Mouse (Mus musculus) adrenal gland, postnatal 14 days (tissue): Measurements from ENCODE around the gene Zfp36l1. TPM values are rescaled to one million over a fixed set of nuclear protein-coding genes. Genes with fewer than 3 reads are reported as not detected.

ENCODE experiments used
- DNase-seq: peaks from one replicate; pipeline ENCODE4 v3.0.0; 2021; ENCODE audit warnings: mixed read lengths
- total RNA-seq: library from RNA; stranded (reverse); gene quantifications from 2 replicates; pipeline ENCODE4 v1.2.3, GENCODE M21; 2021

Zfp36l1 gene
- total RNA-seq, 1 experiment from 2014 or later, result 204 TPM

GRCm38 (mm10) chr12:80109753-80110545 is 2.9 kb downstream of the Zfp36l1 start:
- DNase-seq, result peak; percentile 59

DNA sequence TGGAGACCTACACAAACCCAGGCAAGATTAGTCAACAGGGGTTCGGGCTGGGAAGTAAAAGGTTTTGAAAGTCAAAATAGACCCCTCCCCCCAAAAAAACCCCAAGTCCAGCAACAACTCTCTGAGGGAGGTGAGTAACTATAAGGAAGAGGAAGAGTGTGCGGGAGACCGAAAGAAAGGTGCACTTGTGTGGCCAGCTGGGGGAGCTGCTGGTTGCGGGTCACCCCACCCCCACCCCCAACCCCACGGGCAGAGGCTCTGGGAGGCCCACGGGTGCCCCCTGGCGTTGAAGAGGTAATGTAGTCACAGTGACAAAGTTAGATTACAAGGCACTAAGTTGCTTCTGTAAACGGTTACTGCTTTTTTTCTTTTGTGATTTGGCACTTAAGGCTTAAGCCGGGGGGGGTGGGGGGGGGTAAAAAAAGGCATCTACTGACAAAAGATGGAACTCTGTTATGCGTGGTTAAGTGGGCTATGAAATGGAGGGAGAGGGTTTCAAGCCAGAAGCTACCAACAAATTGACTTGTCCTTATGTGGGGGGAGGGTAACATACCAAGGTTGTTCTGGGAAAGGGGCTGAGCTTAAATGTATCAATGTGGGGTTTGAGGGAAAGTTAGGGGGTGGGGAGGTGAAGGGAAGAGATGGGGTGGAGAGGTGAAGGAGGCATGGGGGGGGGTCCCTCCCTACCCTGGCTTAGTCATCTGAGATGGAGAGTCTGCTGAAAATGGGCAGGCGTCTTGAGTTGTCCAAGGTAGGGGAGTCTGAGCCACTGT is 3.7 kb downstream of the Zfp36l1 start:
- peak; percentile 94 for DNase-seq

GRCm38 (mm10) chr12:80106896-80107667 is 5.7 kb downstream of the Zfp36l1 start:
- DNase-seq, result no peak

DNA sequence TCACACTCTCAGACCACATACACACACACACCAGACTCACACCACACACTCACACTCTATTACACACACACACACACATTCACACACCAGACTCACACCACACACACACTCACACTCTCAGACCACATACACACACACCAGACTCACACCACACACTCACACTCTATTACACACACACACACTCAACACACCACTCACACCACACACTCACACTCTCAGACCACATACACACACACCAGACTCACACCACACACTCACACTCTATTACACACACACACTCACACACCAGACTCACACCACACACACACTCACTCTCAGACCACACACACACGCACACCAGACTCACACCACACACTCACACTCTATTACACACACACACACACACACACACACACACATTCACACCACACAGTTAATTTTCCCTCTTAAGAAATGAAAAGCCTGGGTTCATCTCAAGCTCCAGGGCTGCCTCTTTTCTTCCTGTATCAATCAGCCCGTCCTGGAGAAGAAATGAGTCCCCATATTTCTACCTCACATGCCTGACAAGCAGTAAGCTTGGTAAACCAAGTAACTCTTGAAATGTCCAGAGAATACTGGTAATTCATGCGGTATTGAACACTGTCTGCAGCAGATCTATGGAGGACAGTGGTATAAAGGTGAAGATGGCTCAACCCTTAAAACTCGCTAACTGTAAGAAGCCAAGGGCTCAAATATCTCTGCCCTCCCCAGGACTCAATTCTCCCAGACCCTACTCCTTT is 6.5 kb downstream of the Zfp36l1 start:
- DNase-seq, result no peak

- DNase-seq, result no peak
Measured at GRCm38 (mm10) chr12:80103521-80103973, 9.3 kb downstream of the Zfp36l1 start.

DNA sequence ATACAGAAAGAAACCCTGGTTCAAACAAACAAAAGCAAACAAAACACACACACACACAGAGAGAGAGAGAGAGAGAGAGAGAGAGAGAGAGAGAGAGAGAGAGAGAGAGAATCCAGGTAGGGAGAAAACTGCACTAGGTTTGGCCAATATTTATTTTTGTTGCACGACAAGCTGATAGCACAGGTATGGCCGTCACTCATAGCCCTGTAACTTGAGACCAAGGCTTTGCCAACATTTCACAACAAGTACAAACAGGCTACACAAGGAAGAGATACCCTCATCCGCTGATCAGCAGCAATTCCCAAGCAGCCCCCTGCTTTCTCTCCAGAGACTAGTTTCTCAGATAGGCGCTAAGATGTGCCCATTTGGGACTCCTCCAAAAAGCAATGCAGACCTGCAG is 9.7 kb downstream of the Zfp36l1 start:
- DNase-seq, result no peak

- no peak for DNase-seq
Measured at GRCm38 (mm10) chr12:80098825-80099224, 14.0 kb downstream of the Zfp36l1 start.

GRCm38 (mm10) chr12:80096734-80097133 is 16.1 kb downstream of the Zfp36l1 start:
- DNase-seq, result no peak

DNA sequence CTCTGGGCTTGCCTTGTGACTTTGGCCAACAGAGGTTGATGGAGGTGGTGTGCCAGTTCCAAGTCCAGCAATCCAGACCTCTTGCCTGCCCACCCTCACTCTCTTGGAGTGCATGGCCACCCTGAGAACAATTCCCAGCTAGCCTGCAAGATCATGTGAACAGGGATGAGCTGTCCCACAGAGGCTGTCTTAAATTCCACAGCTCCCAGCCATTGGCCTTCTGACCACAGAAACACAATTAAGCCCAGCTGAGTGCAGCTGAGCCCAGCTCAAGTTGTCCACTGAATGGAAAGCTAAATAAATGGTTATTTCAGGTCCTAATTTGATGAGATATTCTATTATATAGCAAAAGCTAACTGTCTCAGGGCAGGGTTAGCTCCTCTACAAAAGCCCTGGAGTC is 20.0 kb downstream of the Zfp36l1 start:
- no peak for DNase-seq

- DNase-seq, result no peak
Measured at GRCm38 (mm10) chr12:80091080-80091479, 21.7 kb downstream of the Zfp36l1 start.

DNA sequence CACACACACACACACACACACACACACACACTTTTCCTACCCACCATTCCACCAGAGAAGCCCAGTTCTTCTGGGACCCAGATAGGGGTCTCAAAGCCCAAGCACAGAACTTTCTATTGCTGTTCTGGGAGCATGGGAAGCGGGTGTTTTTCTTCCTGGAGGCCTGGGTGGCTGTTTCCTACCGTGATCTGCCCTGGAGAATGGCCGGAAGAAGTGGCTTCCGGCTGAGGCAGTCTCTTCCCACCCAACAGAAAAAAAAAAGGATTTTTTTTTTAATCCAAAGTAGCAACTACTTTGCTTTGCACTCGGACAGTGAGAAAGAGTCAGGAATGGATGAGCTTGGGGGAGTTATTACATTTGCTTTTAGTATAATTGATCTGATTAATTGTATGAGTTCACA is 22.3 kb downstream of the Zfp36l1 start:
- peak; percentile 36 for DNase-seq

DNA sequence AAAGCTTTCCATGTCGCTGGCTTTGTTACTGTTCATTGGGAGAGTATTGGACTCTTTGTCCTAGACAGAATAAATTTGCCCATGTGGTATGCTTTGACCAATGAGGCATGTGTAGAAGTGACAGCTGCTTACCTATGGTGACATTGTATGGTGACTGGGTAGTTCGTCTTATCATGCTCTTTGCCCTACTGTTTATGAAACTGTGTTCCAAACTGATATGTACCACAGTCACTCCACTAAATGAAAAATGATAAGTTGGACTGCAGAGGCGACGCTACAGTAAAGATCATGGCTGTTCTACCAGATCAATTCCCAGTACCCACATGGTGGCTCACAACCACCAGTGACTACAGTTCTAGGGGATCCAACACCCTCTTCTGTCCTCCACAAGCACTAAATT is 24.7 kb downstream of the Zfp36l1 start:
- no peak for DNase-seq

DNA sequence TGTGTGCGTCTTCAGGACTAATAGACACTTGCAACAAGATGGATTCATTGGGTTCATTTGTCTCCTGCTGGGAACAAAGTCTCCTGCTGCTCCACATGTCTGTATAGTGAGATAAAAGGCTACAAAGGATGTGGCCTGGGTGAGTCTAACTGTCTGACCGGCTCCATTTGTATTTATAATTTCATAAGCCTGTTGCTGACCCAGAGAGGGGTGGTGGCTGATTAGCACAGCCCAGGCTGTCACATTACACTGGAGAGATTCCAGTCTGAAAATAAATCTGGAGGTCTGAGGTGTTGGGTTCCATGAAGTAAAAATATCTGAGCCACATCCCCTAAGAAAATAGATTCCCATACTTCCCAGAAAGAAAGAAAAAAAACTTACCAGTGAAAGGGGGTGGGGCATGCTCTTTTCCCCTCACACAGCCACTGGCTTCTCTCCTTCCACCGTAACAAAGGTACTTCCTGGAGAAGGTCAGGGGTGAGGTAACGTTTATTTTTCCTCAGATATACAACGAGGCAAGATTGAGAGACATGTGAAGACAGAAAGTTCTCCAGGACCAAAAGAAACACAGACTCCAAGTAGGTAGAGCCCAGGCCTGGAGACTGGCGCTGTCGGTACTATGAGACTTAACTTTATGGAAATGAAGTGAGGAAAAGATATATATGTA is 28.2 kb downstream of the Zfp36l1 start:
- DNase-seq, result no peak

DNA sequence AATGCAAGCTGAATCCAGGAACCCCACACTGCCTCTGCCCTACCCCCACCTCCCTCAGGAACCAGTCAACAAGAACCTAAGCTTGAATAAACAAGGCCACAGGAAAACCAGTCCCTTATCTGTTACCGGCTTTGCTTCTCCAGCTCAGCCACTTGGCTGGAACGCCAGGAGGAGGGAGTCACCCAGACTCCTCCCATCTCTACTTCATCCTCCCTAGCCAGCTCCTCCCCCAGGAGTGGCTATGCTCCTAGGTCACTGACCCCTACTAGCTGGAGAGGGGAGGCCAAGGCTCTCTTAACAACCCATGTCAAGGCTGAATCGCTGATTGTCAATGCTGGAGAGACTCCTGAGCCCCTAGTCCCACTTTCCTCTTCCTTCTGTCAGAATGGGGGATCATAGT is 28.9 kb downstream of the Zfp36l1 start:
- peak; percentile 81 for DNase-seq

DNA sequence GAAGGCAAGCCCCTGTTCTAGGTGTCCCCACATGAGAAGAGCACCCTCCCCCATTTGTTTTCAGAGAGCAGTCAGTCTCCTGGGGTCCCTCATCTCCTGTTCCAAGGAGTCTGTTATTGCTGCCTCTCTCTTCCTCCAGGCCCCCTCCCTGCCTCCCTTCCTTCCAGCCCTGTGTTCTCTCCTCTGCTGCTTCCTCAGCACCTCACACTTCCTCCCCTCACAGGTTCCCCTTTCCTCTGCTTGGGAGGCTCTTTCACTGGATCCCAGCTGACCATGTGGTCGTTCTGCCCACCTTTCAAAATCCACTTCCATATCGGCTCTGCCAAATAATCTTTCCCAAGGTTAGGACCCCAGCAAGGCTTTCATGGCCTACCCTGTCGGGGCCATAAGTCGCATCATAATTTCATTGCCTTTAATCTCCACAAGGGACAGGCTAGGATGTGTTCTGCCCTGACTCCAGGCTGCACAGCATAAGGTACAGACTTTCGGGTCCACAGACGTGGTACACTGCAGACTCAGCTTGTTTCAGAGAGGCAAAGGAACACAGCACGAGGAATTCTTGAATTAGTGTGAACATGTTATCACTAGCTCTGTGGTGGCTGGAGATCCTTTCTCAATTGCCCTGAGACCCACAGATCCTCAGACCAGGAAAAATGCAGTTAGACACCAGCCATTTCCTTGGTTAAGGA is 29.5 kb downstream of the Zfp36l1 start:
- no peak for DNase-seq

- no peak for DNase-seq
Measured at GRCm38 (mm10) chr12:80082730-80083129, 30.1 kb downstream of the Zfp36l1 start.

- DNase-seq, result no peak
Measured at GRCm38 (mm10) chr12:80081440-80081839, 31.4 kb downstream of the Zfp36l1 start.

- DNase-seq, result no peak
Measured at GRCm38 (mm10) chr12:80079937-80080336, 32.9 kb downstream of the Zfp36l1 start.

DNA sequence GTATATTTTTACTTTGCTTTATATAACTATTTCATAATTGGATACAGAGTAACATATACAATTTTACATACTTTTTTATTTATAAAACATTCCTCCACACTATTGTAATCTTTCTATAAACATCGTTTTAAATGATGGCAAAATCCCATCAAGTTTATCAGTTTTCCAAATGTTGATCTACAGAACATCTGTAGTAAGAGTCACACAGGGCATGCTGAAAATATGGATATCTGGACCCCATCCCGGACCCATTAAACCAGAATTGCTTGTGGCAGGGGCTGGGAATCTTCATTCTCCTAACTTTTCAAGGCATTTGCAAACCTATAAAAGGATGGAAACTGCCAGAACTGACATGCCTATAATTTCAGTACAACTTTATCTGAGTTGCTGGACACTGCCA is 38.5 kb downstream of the Zfp36l1 start:
- no peak for DNase-seq

DNA sequence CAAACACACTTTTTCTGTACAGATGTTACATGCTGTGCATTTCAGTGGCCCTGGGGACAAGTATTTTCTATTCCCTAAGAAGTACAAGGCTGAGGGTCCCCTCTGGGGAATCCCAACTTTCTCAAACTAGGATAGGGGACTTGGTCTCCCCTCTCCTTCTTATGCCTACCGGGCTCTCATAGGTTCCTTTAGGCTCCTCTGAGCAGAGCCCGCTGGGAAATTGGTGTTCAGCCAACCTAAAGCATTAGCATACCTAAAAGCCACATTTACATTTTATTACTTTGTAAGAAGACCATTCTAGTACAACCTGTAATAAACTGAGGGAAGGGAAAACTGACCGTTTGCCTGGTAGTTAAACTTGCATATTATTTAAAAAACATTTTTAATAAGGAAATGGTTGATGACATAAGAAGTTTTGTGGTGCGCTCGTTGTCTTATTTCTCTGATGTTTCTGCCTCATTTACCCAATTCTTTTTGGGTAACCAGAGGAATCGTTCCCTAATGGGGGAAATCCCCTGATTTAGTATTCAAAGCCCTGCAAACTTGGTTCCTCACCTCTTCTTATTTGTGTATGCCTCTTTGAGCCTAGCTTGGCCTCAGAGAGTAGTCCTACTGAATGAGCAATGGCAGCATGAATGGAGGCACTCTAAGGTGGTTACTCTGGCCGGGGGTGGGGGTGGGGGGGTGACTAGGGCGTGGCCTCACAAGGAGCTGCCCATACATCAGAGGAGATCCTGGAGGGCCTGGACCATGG is 42.1 kb downstream of the Zfp36l1 start:
- no peak for DNase-seq
